Mouse (Mus musculus) MEL (cell line): ENCODE measurements around the gene Tmem212. TPM values are rescaled to one million over a fixed set of nuclear protein-coding genes. Genes with fewer than 3 reads are reported as not detected.

Source experiments
- DNase-seq: peaks from one replicate; pipeline ENCODE4 v3.0.0; 2011; ENCODE audit warnings: low read depth, low spot score
- H3K27ac ChIP-seq: 2 replicates; pipeline ENCODE4 v1.5.1; 2012; ENCODE audit warnings: low read depth, mild to moderate bottlenecking, control low read depth, low read length, moderate library complexity; ENCODE audit not compliant: control insufficient read depth
- H3K27me3 ChIP-seq, 2 experiments: fragments of 150-350 bp in 1 of 2; sonication (generic) in 1 of 2; 2 replicates each; pipeline ENCODE4 v1.6.1; 2012; ENCODE audit warnings: low read length in 2 of 2, mild to moderate bottlenecking in 2 of 2, improper control_type of control experiment in 1 of 2, moderate library complexity in 1 of 2; ENCODE audit not compliant: insufficient read depth in 2 of 2, control insufficient read depth in 1 of 2
- H3K36me3 ChIP-seq, 2 experiments: 2 replicates each; pipeline ENCODE4 v1.6.1; 2012 to 2014; ENCODE audit warnings: low read length in 2 of 2, improper control_type of control experiment in 1 of 2, inconsistent platforms in 1 of 2, mild to moderate bottlenecking in 1 of 2; ENCODE audit not compliant: insufficient read depth in 2 of 2, control insufficient read depth in 1 of 2
- H3K4me1 ChIP-seq, 2 experiments: fragments of 150-350 bp in 1 of 2; sonication (generic) in 1 of 2; 2 replicates each; pipeline ENCODE4 v1.6.1; 2012; ENCODE audit warnings: low read length in 2 of 2, improper control_type of control experiment in 1 of 2, mild to moderate bottlenecking in 1 of 2; ENCODE audit not compliant: insufficient read depth in 2 of 2, control insufficient read depth in 1 of 2
- H3K4me3 ChIP-seq, 2 experiments: fragments of 150-350 bp in 1 of 2; sonication (generic) in 1 of 2; 2 replicates each; pipeline ENCODE4 v1.5.1; 2012; ENCODE audit warnings: low read depth in 2 of 2, low read length in 2 of 2, mild to moderate bottlenecking in 2 of 2, moderate library complexity in 2 of 2, control low read depth in 1 of 2, improper control_type of control experiment in 1 of 2; ENCODE audit not compliant: control insufficient read depth in 1 of 2, insufficient read depth in 1 of 2
- H3K79me2 ChIP-seq: 2 replicates; pipeline ENCODE4 v1.6.1; 2012; ENCODE audit warnings: mild to moderate bottlenecking, low read length, moderate library complexity; ENCODE audit not compliant: control insufficient read depth, poor library complexity, insufficient read depth
- H3K9ac ChIP-seq: 2 replicates; pipeline ENCODE4 v1.6.1; 2012; ENCODE audit warnings: low read depth, mild to moderate bottlenecking, control low read depth, low read length, moderate library complexity; ENCODE audit not compliant: control insufficient read depth, poor library complexity, severe bottlenecking
- H3K9me3 ChIP-seq: fragments of 150-350 bp; sonication (generic); replicated peaks from 2 replicates; pipeline ENCODE4 v1.6.1; 2012; ENCODE audit warnings: mild to moderate bottlenecking, low read length, improper control_type of control experiment, moderate library complexity; ENCODE audit not compliant: insufficient read depth
- CHD1 ChIP-seq: IDR thresholded peaks from 2 replicates; pipeline ENCODE4 v1.6.1; 2012; ENCODE audit warnings: low read depth, mild to moderate bottlenecking, inconsistent platforms, low read length, improper control_type of control experiment
- CHD2 ChIP-seq: IDR thresholded peaks from 2 replicates; pipeline ENCODE4 v1.6.1; 2011; ENCODE audit warnings: low read length, improper control_type of control experiment
- E2F4 ChIP-seq: IDR thresholded peaks from 2 replicates; pipeline ENCODE4 v1.6.1; 2011; ENCODE audit warnings: low read depth, low read length, improper control_type of control experiment, borderline replicate concordance
- GATA1 ChIP-seq: IDR thresholded peaks from 2 replicates; pipeline ENCODE4 v1.6.1; 2011; ENCODE audit warnings: low read depth, low read length, improper control_type of control experiment
- HCFC1 ChIP-seq: IDR thresholded peaks from 2 replicates; pipeline ENCODE4 v1.6.1; 2012; ENCODE audit warnings: low read depth, mild to moderate bottlenecking, inconsistent platforms, low read length, improper control_type of control experiment, moderate library complexity
- KAT2A ChIP-seq: conservative IDR thresholded peaks from 2 replicates; pipeline ENCODE4 v1.6.1; 2012; ENCODE audit warnings: low read depth, low read length, improper control_type of control experiment, inconsistent platforms
- MXI1 ChIP-seq: IDR thresholded peaks from 2 replicates; pipeline ENCODE4 v1.6.1; 2011; ENCODE audit warnings: mild to moderate bottlenecking, low read depth, low read length, improper control_type of control experiment
- MYB ChIP-seq: IDR thresholded peaks from 2 replicates; pipeline ENCODE4 v1.6.1; 2011; ENCODE audit warnings: mild to moderate bottlenecking, low read depth, low read length, improper control_type of control experiment
- MYC ChIP-seq: IDR thresholded peaks from 2 replicates; pipeline ENCODE4 v1.6.1; 2011; ENCODE audit warnings: low read depth, mild to moderate bottlenecking, low read length, improper control_type of control experiment, moderate library complexity
- NELFE ChIP-seq: IDR thresholded peaks from 2 replicates; pipeline ENCODE4 v1.6.1; 2011; ENCODE audit warnings: low read depth, low read length, improper control_type of control experiment
- NRF1 ChIP-seq: IDR thresholded peaks from 2 replicates; pipeline ENCODE4 v1.6.1; 2014; ENCODE audit warnings: low read depth, mild to moderate bottlenecking, inconsistent platforms, low read length, improper control_type of control experiment, moderate library complexity; ENCODE audit not compliant: poor library complexity, insufficient read depth, severe bottlenecking
- RCOR1 ChIP-seq: IDR thresholded peaks from 2 replicates; pipeline ENCODE4 v1.6.1; 2012; ENCODE audit warnings: low read depth, mild to moderate bottlenecking, inconsistent platforms, low read length, improper control_type of control experiment
- SIN3A ChIP-seq: IDR thresholded peaks from 2 replicates; pipeline ENCODE4 v1.6.1; 2012; ENCODE audit warnings: low read length, improper control_type of control experiment, inconsistent platforms
- SMC3 ChIP-seq: IDR thresholded peaks from 2 replicates; pipeline ENCODE4 v1.6.1; 2011; ENCODE audit warnings: low read depth, low read length, improper control_type of control experiment
- TAL1 ChIP-seq: IDR thresholded peaks from 2 replicates; pipeline ENCODE4 v1.6.1; 2012; ENCODE audit warnings: mild to moderate bottlenecking, inconsistent platforms, low read length, moderate library complexity, mixed read lengths
- TBP ChIP-seq: IDR thresholded peaks from 2 replicates; pipeline ENCODE4 v1.8.0; 2011; ENCODE audit warnings: low read depth, low read length, improper control_type of control experiment
- UBTF ChIP-seq: IDR thresholded peaks from 2 replicates; pipeline ENCODE4 v1.6.1; 2012; ENCODE audit warnings: low read depth, mild to moderate bottlenecking, inconsistent platforms, low read length, improper control_type of control experiment, moderate library complexity, borderline replicate concordance; ENCODE audit not compliant: insufficient read depth
- ZKSCAN1 ChIP-seq: IDR thresholded peaks from 2 replicates; pipeline ENCODE4 v1.6.1; 2012; ENCODE audit warnings: low read depth, mild to moderate bottlenecking, inconsistent platforms, low read length, improper control_type of control experiment, moderate library complexity
- ZMIZ1 ChIP-seq: IDR thresholded peaks from 2 replicates; pipeline ENCODE4 v1.6.1; 2012; ENCODE audit warnings: low read depth, mild to moderate bottlenecking, inconsistent platforms, low read length, improper control_type of control experiment, moderate library complexity
- ZNF384 ChIP-seq: IDR thresholded peaks from 2 replicates; pipeline ENCODE4 v1.6.1; 2012; ENCODE audit warnings: low read depth, mild to moderate bottlenecking, inconsistent platforms, low read length, improper control_type of control experiment
- polyA plus RNA-seq, 2 experiments: library from polyadenylated mRNA; stranded (reverse) in 1 of 2; unstranded in 1 of 2; fragments of >175 nt in 1 of 2; fragments of >200 nt in 1 of 2; gene quantifications; 2 replicates each; pipeline versions ENCODE4 v1.2.1 to v1.2.4; 2012; ENCODE audit warnings: low replicate concordance in 2 of 2, low read depth in 1 of 2; ENCODE audit not compliant: insufficient read length in 2 of 2, insufficient read depth in 1 of 2, missing spikeins in 1 of 2
- total RNA-seq: library from RNA; depleted of rRNA; stranded (reverse); fragments of 300-350 nt; gene quantifications from 2 replicates; pipeline ENCODE4 v1.2.3, GENCODE M21; 2012

Tmem212 gene
- total and polyA plus RNA-seq, 3 experiments: not detected

DNA sequence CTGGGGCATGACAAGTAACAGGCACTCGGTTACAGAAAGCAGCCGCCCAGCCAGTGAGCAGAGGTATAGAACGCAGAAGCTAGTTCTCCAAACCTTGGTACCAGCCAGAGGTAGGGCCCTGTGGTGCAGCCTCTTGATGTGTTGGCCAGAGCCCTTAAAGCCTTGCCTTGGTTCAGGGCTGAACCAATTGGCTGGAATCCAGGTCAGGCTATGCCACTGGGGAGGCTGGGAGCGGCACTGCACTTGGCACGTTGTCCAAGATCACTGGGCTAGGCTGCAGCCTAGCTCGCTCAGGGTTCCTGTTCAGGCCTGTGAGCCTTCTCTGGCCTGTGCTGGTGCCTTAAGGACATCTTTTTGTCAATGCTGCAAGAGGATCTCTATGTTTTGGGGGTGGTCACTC lies 34.6 kb downstream of the Tmem212 start:
- DNase-seq: no peak
- Histone ChIP-seq H3K9me3 (no peaks in the 10 kb centered on the region), H3K4me3 (no peak overlapping the region), H3K27me3 (no peaks in the 10 kb centered on the region), H3K27ac (no peak overlapping the region), H3K36me3 (no peaks in the 10 kb centered on the region), H3K9ac (no peak overlapping the region), H3K79me2 (no peaks in the 10 kb centered on the region), H3K4me1 (no peaks in the 10 kb centered on the region)
- no peak for TF ChIP-seq KAT2A
- TF ChIP-seq TBP: no peak

DNA sequence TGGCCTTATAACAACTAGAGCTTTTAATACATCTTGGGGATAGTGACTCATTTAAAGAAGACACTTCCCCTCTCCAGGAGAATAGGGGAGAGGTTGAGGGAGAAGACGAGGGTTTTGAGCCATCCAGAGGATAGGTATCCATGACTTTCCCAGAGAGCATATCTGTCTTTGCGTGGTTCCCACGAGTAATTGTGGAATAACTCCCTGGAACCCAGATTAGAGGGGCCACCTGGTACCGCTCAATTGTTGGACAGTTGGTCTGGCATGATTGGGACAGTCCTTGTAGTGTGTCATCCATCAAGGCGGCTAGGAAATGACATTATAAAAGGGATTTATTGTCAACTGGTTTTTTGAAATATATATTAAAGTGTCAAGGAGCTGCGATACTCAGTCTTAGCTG lies 35.1 kb downstream of the Tmem212 start:
- Histone ChIP-seq H3K27me3 (no peaks in the 10 kb centered on the region), H3K36me3 (no peaks in the 10 kb centered on the region), H3K9ac (no peak overlapping the region), H3K9me3 (no peaks in the 10 kb centered on the region), H3K27ac (no peak overlapping the region)
- TF ChIP-seq SMC3 (no peak), SIN3A (no peak), KAT2A (no peak), GATA1 (no peak), MYC (no peak)
- TF ChIP-seq, all 39 proteins: peak for 0
- DNase-seq: no peak
- no peaks in the 10 kb centered on the region for H3K79me2 ChIP-seq
- no peak overlapping the region for H3K4me3 ChIP-seq
- H3K4me1 ChIP-seq: no peaks in the 10 kb centered on the region

DNA sequence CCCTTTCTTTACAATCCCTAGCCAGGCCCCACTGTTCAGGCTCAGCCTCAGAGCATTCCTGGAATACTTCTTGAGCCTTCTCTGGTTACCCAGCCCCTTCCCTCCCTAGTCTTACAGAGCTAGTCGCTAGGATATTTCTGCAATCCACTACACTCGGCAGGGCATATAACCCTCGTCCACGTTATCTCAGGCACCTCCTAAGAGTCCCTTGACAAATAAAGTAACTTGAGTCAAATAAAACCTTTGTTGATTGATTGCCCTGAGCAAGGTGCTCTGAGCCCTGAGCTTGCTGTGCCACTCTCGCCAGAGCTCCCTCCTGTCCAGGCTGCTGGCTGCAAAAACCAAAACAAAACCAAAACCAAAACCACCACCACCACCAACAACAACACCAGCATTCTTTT lies 37.0 kb downstream of the Tmem212 start:
- no peaks in the 10 kb centered on the region for H3K4me1 ChIP-seq
- H3K27ac ChIP-seq: no peak overlapping the region
- H3K4me3 ChIP-seq: peak overlapping the region in 1 of 2 experiments; percentile 23; a peak in 2 of 4 replicates
- no peaks in the 10 kb centered on the region for H3K36me3 ChIP-seq
- no peak overlapping the region for H3K9ac ChIP-seq
- H3K9me3 ChIP-seq: no peaks in the 10 kb centered on the region
- no peaks in the 10 kb centered on the region for H3K27me3 ChIP-seq
- DNase-seq: peak; percentile 1
- H3K79me2 ChIP-seq: no peaks in the 10 kb centered on the region
- TF ChIP-seq MYC (no peak), ZNF384 (no peak), SIN3A (no peak), NRF1 (no peak), E2F4 (no peak), SMC3 (no peak), RCOR1 (no peak), HCFC1 (no peak), KAT2A (no peak), GATA1 (no peak), TAL1 (no peak), CHD2 (no peak), CHD1 (no peak), ZMIZ1 (no peak), MYB (no peak), ZKSCAN1 (no peak), NELFE (no peak), UBTF (no peak), MXI1 (no peak)
